ENCODE assay signal across 31 mouse cellular contexts in the genomic region with DNA sequence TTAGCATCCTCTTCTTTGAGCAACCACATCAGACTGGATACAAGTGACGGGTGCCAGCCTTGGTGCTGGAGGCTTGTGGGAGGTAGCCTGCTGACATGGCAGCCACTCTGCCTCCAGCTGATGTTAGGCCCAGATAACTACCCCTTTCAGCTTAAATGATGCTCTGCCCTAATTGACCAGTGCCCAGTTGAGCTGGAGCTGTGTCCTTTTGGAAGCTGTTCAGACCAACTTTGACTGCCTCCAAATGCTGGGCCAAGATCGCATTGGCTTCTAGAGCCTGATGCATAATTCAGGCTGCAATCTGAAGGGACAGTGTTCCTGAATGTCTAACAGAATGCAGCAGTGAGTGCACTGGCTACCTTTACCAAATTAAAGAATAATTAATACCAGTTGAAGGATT.
DNase-seq lines count a peak whose midpoint lies in the region; ATAC-seq and TF ChIP-seq lines count a peak whose summit lies in the region.
"Had no signal": no experiment of that assay in that cellular context is flagged by ENCODE, and none has a peak within 500 bp of the region (broad histone marks: within the 10 kb centered on the region; RNA-seq: fewer than 3 reads in every experiment).

No protein-coding gene starts in this region.

- H3K4me1 ChIP-seq in midbrain, postnatal 0 days (ENCODE audit: insufficient read depth, low read length): no peaks in the 10 kb centered on the region
- no peaks in the 10 kb centered on the region for H3K4me1 ChIP-seq in midbrain, embryonic 14.5 days (ENCODE audit: control insufficient read depth, insufficient read depth, low read length)
- H3K4me1 ChIP-seq: embryonic facial prominence, embryonic 15.5 days; forebrain, embryonic 12.5 days; heart, embryonic 12.5 days; liver, embryonic 13.5 days; neural tube, embryonic 12.5 days had no signal

- no peak overlapping the region for H3K4me3 ChIP-seq in midbrain, postnatal 0 days (ENCODE audit: low read depth, low read length)
- H3K4me3 ChIP-seq in midbrain, embryonic 14.5 days (replicated peaks; ENCODE audit: low read depth, low read length): no peak overlapping the region
- H3K4me3 ChIP-seq: embryonic facial prominence, embryonic 10.5 days; embryonic facial prominence, embryonic 15.5 days; forebrain, embryonic 12.5 days; heart, embryonic 12.5 days; limb, embryonic 15.5 days; liver, embryonic 13.5 days; myocyte; neural tube, embryonic 12.5 days had no signal

- no peaks in the 10 kb centered on the region for H3K9me3 ChIP-seq in midbrain, postnatal 0 days (ENCODE audit: low read length)
- no peaks in the 10 kb centered on the region for H3K9me3 ChIP-seq in midbrain, embryonic 14.5 days (ENCODE audit: control insufficient read depth, low read length)
- H3K9me3 ChIP-seq: embryonic facial prominence, embryonic 10.5 days; embryonic facial prominence, embryonic 15.5 days; forebrain, embryonic 12.5 days; heart, embryonic 12.5 days; limb, embryonic 15.5 days; liver, embryonic 13.5 days; neural tube, embryonic 12.5 days had no signal

- 87% methylated on average over 2 of the region's 2 CpGs for WGBS in midbrain, postnatal 0 days
- WGBS in midbrain, embryonic 14.5 days: 88% methylated on average over 2 of the region's 2 CpGs

- no peak for ATAC-seq in midbrain, postnatal 0 days (ENCODE audit: low FRiP score)
- no peak for ATAC-seq in midbrain, embryonic 14.5 days (ENCODE audit: low FRiP score, low TSS enrichment)
- ATAC-seq: intestine, postnatal 0 days; lung, postnatal 0 days; midbrain, embryonic 16.5 days had no signal

- no peak overlapping the region for H3K4me2 ChIP-seq in midbrain, postnatal 0 days (ENCODE audit: low read depth, low read length, poor library complexity, severe bottlenecking)
- no peak overlapping the region for H3K4me2 ChIP-seq in midbrain, embryonic 14.5 days (ENCODE audit: low read length)
- H3K4me2 ChIP-seq: embryonic facial prominence, embryonic 15.5 days; forebrain, embryonic 12.5 days; heart, embryonic 12.5 days; limb, embryonic 15.5 days; liver, embryonic 13.5 days; neural tube, embryonic 12.5 days had no signal

- TF ChIP-seq CTCF in midbrain, postnatal 0 days (IDR thresholded peaks at IDR 0.05): no peak

- no peak overlapping the region for H3K27ac ChIP-seq in midbrain, postnatal 0 days (ENCODE audit: low read depth, low read length)
- H3K27ac ChIP-seq in midbrain, embryonic 14.5 days (replicated peaks; ENCODE audit: low read depth, low read length): no peak overlapping the region
- H3K27ac ChIP-seq: embryonic facial prominence, embryonic 10.5 days; embryonic facial prominence, embryonic 15.5 days; forebrain, embryonic 12.5 days; limb, embryonic 15.5 days; liver, embryonic 13.5 days; macrophage; neural tube, embryonic 12.5 days had no signal

- H3K36me3 ChIP-seq in midbrain, postnatal 0 days (ENCODE audit: insufficient read depth, low read length): no peaks in the 10 kb centered on the region
- no peaks in the 10 kb centered on the region for H3K36me3 ChIP-seq in midbrain, embryonic 14.5 days (ENCODE audit: control insufficient read depth, insufficient read depth, low read length)
- H3K36me3 ChIP-seq: embryonic facial prominence, embryonic 10.5 days; embryonic facial prominence, embryonic 15.5 days; forebrain, embryonic 12.5 days; heart, embryonic 12.5 days; limb, embryonic 15.5 days; liver, embryonic 13.5 days; neural tube, embryonic 12.5 days had no signal

- DNase-seq in cerebellum, postnatal 10 days: peak; percentile 10 to 25
- DNase-seq in cerebellum, postnatal 36 days: no peak
- DNase-seq in heart, adult 11 months: peak; percentile 77
- DNase-seq in heart, adult 9 months (ENCODE audit: low spot score in 2 of 2): no peak
- DNase-seq in midbrain, postnatal 0 days (ENCODE audit: low spot score): peak; percentile 40
- no peak for DNase-seq in midbrain, embryonic 14.5 days
- no peak for DNase-seq in adrenal gland, adult (ENCODE audit: inconsistent age in 2 of 2, low spot score in 1 of 2)
- DNase-seq: adrenal gland, adult 2 months; adrenal gland, postnatal 36 days; B cell, adult 2 months; gastrocnemius, postnatal 25 days; heart, adult 18-20 months; heart, postnatal 4 days; kidney, adult 9 months; kidney, postnatal 10 days; layer of hippocampus, postnatal 36 days; left cerebral cortex, postnatal 4 days; liver, embryonic 13.5 days; lung, adult 18-20 months; thymus, postnatal 4 days had no signal

- no peaks in the 10 kb centered on the region for H3K27me3 ChIP-seq in midbrain, postnatal 0 days (ENCODE audit: insufficient read depth, low read length)
- H3K27me3 ChIP-seq in midbrain, embryonic 14.5 days (ENCODE audit: control insufficient read depth, insufficient read depth, low read length): no peaks in the 10 kb centered on the region
- H3K27me3 ChIP-seq: embryonic facial prominence, embryonic 15.5 days; forebrain, embryonic 12.5 days; heart, embryonic 12.5 days; limb, embryonic 15.5 days; liver, embryonic 13.5 days; neural tube, embryonic 12.5 days had no signal

- no peak overlapping the region for H3K9ac ChIP-seq in midbrain, postnatal 0 days (replicated peaks; ENCODE audit: low read length, poor library complexity, severe bottlenecking)
- H3K9ac ChIP-seq in midbrain, embryonic 14.5 days (replicated peaks; ENCODE audit: low read length): no peak overlapping the region
- H3K9ac ChIP-seq: embryonic facial prominence, embryonic 15.5 days; forebrain, embryonic 12.5 days; heart, embryonic 12.5 days; limb, embryonic 15.5 days; liver, embryonic 13.5 days; neural tube, embryonic 12.5 days had no signal

Comparison
In these comparisons a context has a peak if more than half of its experiments do, and no peak if none do; other contexts are left out.
1. DNase-seq: peak in cerebellum, postnatal 10 days (2 of 2), heart, adult 11 months (single experiment) and midbrain, postnatal 0 days (single experiment); none in cerebellum, postnatal 36 days (0 of 2), heart, adult 9 months (0 of 2), midbrain, embryonic 14.5 days (single experiment) and adrenal gland, adult (0 of 2).